Mouse (Mus musculus) mature B cell (primary cell): ENCODE data around the gene Nuak1.

ENCODE experiments used
- in situ Hi-C: fragments of 300-500 bp; cut with MboI; formaldehyde crosslinking; loops from 2 replicates; pipeline ENCODE4 v1.14.3; 2019

Gene Nuak1

GRCm38 (mm10) chr10:84447411-84447821 lies 7.0 kb upstream of the Nuak1 start:
- in situ Hi-C loops = loop anchor here (10.0 kb wide), 1 partner anchor 633 kb away; no protein-coding TSS in a partner anchor

GRCm38 (mm10) chr10:84446661-84447060 lies 6.3 kb upstream of the Nuak1 start:
- in situ Hi-C loops = loop anchor here (10.0 kb wide), 1 partner anchor 632 kb away; no protein-coding TSS in a partner anchor

GRCm38 (mm10) chr10:84444396-84444795 lies 4.0 kb upstream of the Nuak1 start:
- in situ Hi-C loops = loop anchor here (10.0 kb wide), 1 partner anchor 630 kb away; no protein-coding TSS in a partner anchor

- in situ Hi-C loops = loop anchor here (10.0 kb wide), 1 partner anchor 627 kb away; no protein-coding TSS in a partner anchor
Measured at GRCm38 (mm10) chr10:84441846-84442245, 1.4 kb upstream of the Nuak1 start.

GRCm38 (mm10) chr10:84441434-84441785 lies 1.0 kb upstream of the Nuak1 start:
- in situ Hi-C loops = loop anchor here (10.0 kb wide), 1 partner anchor 627 kb away; no protein-coding TSS in a partner anchor

GRCm38 (mm10) chr10:84440181-84440540 lies 236 bp downstream of the Nuak1 start:
- in situ Hi-C loops = loop anchor here (10.0 kb wide), 1 partner anchor 625 kb away; no protein-coding TSS in a partner anchor

- in situ Hi-C loops = no loop called here
Measured at GRCm38 (mm10) chr10:84439228-84439596, 1.2 kb downstream of the Nuak1 start.

GRCm38 (mm10) chr10:84438466-84439227 lies 1.8 kb downstream of the Nuak1 start:
- in situ Hi-C loops = no loop called here

- in situ Hi-C loops = no loop called here
Measured at GRCm38 (mm10) chr10:84438049-84438422, 2.4 kb downstream of the Nuak1 start.

- in situ Hi-C loops = no loop called here
Measured at GRCm38 (mm10) chr10:84437166-84438048, 3.0 kb downstream of the Nuak1 start.

- in situ Hi-C loops = no loop called here
Measured at GRCm38 (mm10) chr10:84435930-84436329, 4.5 kb downstream of the Nuak1 start.

- in situ Hi-C loops = no loop called here
Measured at GRCm38 (mm10) chr10:84433193-84433801, 7.1 kb downstream of the Nuak1 start.

- in situ Hi-C loops = no loop called here
Measured at GRCm38 (mm10) chr10:84424374-84424773, 16.0 kb downstream of the Nuak1 start.

- in situ Hi-C loops = no loop called here
Measured at GRCm38 (mm10) chr10:84423903-84424302, 16.5 kb downstream of the Nuak1 start.

- in situ Hi-C loops = no loop called here
Measured at GRCm38 (mm10) chr10:84420589-84420988, 19.8 kb downstream of the Nuak1 start.

GRCm38 (mm10) chr10:84418421-84418820 lies 22.0 kb downstream of the Nuak1 start:
- in situ Hi-C loops = no loop called here

GRCm38 (mm10) chr10:84416752-84417151 lies 23.6 kb downstream of the Nuak1 start:
- in situ Hi-C loops = no loop called here

- in situ Hi-C loops = no loop called here
Measured at GRCm38 (mm10) chr10:84414981-84415700, 25.3 kb downstream of the Nuak1 start.

GRCm38 (mm10) chr10:84413310-84413709 lies 27.1 kb downstream of the Nuak1 start:
- in situ Hi-C loops = no loop called here

GRCm38 (mm10) chr10:84412326-84412962 lies 28.0 kb downstream of the Nuak1 start:
- in situ Hi-C loops = no loop called here
